Mouse (Mus musculus): ENCODE data around the gene Caly.

DNA sequence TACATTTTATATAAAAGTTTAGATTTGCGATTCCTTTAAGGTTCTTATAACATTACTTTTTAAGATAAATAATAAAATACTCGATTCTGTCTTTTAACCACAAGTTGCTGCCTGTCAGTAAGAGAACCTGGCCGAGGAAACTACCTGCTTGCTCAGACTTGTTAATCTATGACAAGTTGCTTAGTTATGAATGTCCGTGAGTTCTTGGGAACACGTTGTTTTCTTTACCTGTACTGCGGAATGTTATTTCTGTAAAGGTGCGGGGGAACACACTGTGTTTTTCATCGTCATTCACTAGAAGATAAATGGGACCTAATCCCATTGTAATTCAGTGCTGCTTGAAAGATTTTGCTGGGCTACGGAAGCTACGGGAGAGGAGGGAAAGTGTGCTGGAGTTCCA is 8.3 kb upstream of the Caly start:
- TF ChIP-seq CTCF (conservative IDR thresholded peaks at IDR 0.05; ENCODE audit: insufficient read depth, insufficient read length, low read depth, low read length) (no peak), POLR2A (IDR thresholded peaks at IDR 0.05; ENCODE audit: low read depth, low read length) (no peak)
